Mouse (Mus musculus): ENCODE data around the gene Mindy1. TPM values are rescaled to one million over a fixed set of nuclear protein-coding genes. Genes with fewer than 3 reads are reported as not detected.

Gene Mindy1
- total and polyA plus RNA-seq, 3 experiments: 5.0 to 14.4 (median 5.4) TPM

- Histone ChIP-seq H3K9ac (ENCODE audit: insufficient read depth, low read depth) (no peak overlapping the region), H3K9me3 (replicated peaks; ENCODE audit: low read length) (no peaks in the 10 kb centered on the region), H3K27me3 (replicated peaks) (no peaks in the 10 kb centered on the region), H3K79me2 (replicated peaks; ENCODE audit: control insufficient read depth, extremely low read depth, insufficient read depth, poor library complexity, severe bottlenecking) (no peaks in the 10 kb centered on the region), H3K4me1 (ENCODE audit: control insufficient read depth in 1 of 2, insufficient read depth in 2 of 2) (peaks cover 0 to 4% of the 10 kb centered on the region in 2 experiments; a peak in 2 of 4 replicates), H3K4me2 (ENCODE audit: insufficient read depth, low read depth, poor library complexity, severe bottlenecking) (no peak overlapping the region), H3K36me3 (replicated peaks in 1 of 2; ENCODE audit: control insufficient read depth in 1 of 2, insufficient read depth in 1 of 2, low read length in 1 of 2) (peaks cover 7 to 23% of the 10 kb centered on the region in 2 experiments), H3K4me3 (replicated peaks in 1 of 3; ENCODE audit: low read depth in 2 of 3, low read length in 2 of 3, poor library complexity in 1 of 3) (no peak overlapping the region), H3K27ac (ENCODE audit: insufficient read depth, low read depth) (no peak overlapping the region)
- in situ Hi-C loops (cut with MboI; ENCODE audit: low pct_ligation_motif_present, low pct_unique_long_range_greater_than_20kb, low sequenced_read_pairs): no loop called here
- dilution Hi-C loops (cut with MboI; ENCODE audit: extremely low pct_ligation_motif_present, extremely low pct_unique_long_range_greater_than_20kb, low sequenced_read_pairs): no loop called here
- no peak for TF ChIP-seq NELFE (IDR thresholded peaks at IDR 0.05; ENCODE audit: low read depth, low read length)
- no peak for DNase-seq (ENCODE audit: extremely low read depth)
These were observed 30.8 kb upstream of the Mindy1 start for GRCm38 (mm10) chr3:95250361-95250760.

- dilution Hi-C loops (cut with MboI; ENCODE audit: extremely low pct_ligation_motif_present, extremely low pct_unique_long_range_greater_than_20kb, low sequenced_read_pairs): no loop called here
- Histone ChIP-seq H3K79me2 (replicated peaks; ENCODE audit: control insufficient read depth, extremely low read depth, insufficient read depth, poor library complexity, severe bottlenecking) (no peaks in the 10 kb centered on the region), H3K4me2 (ENCODE audit: insufficient read depth, low read depth, poor library complexity, severe bottlenecking) (no peak within 1 kb of the TSS), H3K4me3 (replicated peaks in 1 of 3; ENCODE audit: low read depth in 2 of 3, low read length in 2 of 3, poor library complexity in 1 of 3) (no peak within 1 kb of the TSS), H3K9me3 (replicated peaks; ENCODE audit: low read length) (no peaks in the 10 kb centered on the region), H3K27me3 (replicated peaks) (no peaks in the 10 kb centered on the region), H3K36me3 (replicated peaks in 1 of 2; ENCODE audit: control insufficient read depth in 1 of 2, insufficient read depth in 1 of 2, low read length in 1 of 2) (peaks cover 8 to 27% of the 10 kb centered on the region in 2 experiments), H3K27ac (ENCODE audit: insufficient read depth, low read depth) (no peak within 1 kb of the TSS), H3K9ac (ENCODE audit: insufficient read depth, low read depth) (no peak within 1 kb of the TSS), H3K4me1 (ENCODE audit: control insufficient read depth in 1 of 2, insufficient read depth in 2 of 2) (peaks cover 0 to 4% of the 10 kb centered on the region in 2 experiments; a peak in 2 of 4 replicates)
- no peak for TF ChIP-seq ZKSCAN1 (IDR thresholded peaks at IDR 0.05; ENCODE audit: borderline replicate concordance, low read depth, low read length)
- TF ChIP-seq MAX (IDR thresholded peaks at IDR 0.05; ENCODE audit: low read length): no peak
- TF ChIP-seq POLR2AphosphoS2 (IDR thresholded peaks at IDR 0.05; ENCODE audit: low read depth, low read length): no peak
- no peak for TF ChIP-seq PAX5 (IDR thresholded peaks at IDR 0.05; ENCODE audit: low read length)
- TF ChIP-seq E2F4 (IDR thresholded peaks at IDR 0.05; ENCODE audit: insufficient replicate concordance, low read depth, low read length): no peak
- TF ChIP-seq JUND (conservative IDR thresholded peaks at IDR 0.05; ENCODE audit: low read depth, low read length): no peak
- no peak for TF ChIP-seq SMC3 (IDR thresholded peaks at IDR 0.05; ENCODE audit: low read depth, low read length)
- no peak for TF ChIP-seq UBTF (IDR thresholded peaks at IDR 0.05; ENCODE audit: low read depth, low read length)
- TF ChIP-seq MAFK (IDR thresholded peaks at IDR 0.05; ENCODE audit: insufficient replicate concordance, low read length): no peak
- TF ChIP-seq RCOR1 (conservative IDR thresholded peaks at IDR 0.05; ENCODE audit: low read depth, low read length): no peak
- TF ChIP-seq NELFE (IDR thresholded peaks at IDR 0.05; ENCODE audit: low read depth, low read length): no peak
- in situ Hi-C loops (cut with MboI; ENCODE audit: low pct_ligation_motif_present, low pct_unique_long_range_greater_than_20kb, low sequenced_read_pairs): no loop called here
- DNase-seq (ENCODE audit: extremely low read depth): no peak
These were observed 30.2 kb upstream of the Mindy1 start, which contains the start of gene Bnipl for GRCm38 (mm10) chr3:95250783-95251424. TSS of gene Bnipl (minus strand) at chr3:95251193.

GRCm38 (mm10) chr3:95256931-95257330 is 24.2 kb upstream of the Mindy1 start:
- Histone ChIP-seq H3K4me3 (replicated peaks in 1 of 3; ENCODE audit: low read depth in 2 of 3, low read length in 2 of 3, poor library complexity in 1 of 3) (no peak overlapping the region), H3K36me3 (replicated peaks in 1 of 2; ENCODE audit: control insufficient read depth in 1 of 2, insufficient read depth in 1 of 2, low read length in 1 of 2) (peaks cover 18 to 62% of the 10 kb centered on the region in 2 experiments), H3K27ac (ENCODE audit: insufficient read depth, low read depth) (no peak overlapping the region), H3K9me3 (replicated peaks; ENCODE audit: low read length) (no peaks in the 10 kb centered on the region), H3K9ac (ENCODE audit: insufficient read depth, low read depth) (no peak overlapping the region), H3K79me2 (replicated peaks; ENCODE audit: control insufficient read depth, extremely low read depth, insufficient read depth, poor library complexity, severe bottlenecking) (no peaks in the 10 kb centered on the region), H3K4me1 (ENCODE audit: control insufficient read depth in 1 of 2, insufficient read depth in 2 of 2) (peaks cover 0 to 12% of the 10 kb centered on the region in 2 experiments; a peak in 1 of 4 replicates), H3K4me2 (ENCODE audit: insufficient read depth, low read depth, poor library complexity, severe bottlenecking) (no peak overlapping the region), H3K27me3 (replicated peaks) (no peaks in the 10 kb centered on the region)
- in situ Hi-C loops (cut with MboI; ENCODE audit: low pct_ligation_motif_present, low pct_unique_long_range_greater_than_20kb, low sequenced_read_pairs): loop anchor here (5.0 kb wide), 1 partner anchor 35 kb away; no protein-coding TSS in a partner anchor
- dilution Hi-C loops (cut with MboI; ENCODE audit: extremely low pct_ligation_motif_present, extremely low pct_unique_long_range_greater_than_20kb, low sequenced_read_pairs): no loop called here
- DNase-seq (ENCODE audit: extremely low read depth): no peak
- TF ChIP-seq ZKSCAN1 (IDR thresholded peaks at IDR 0.05; ENCODE audit: borderline replicate concordance, low read depth, low read length): no peak
- no peak for TF ChIP-seq MXI1 (IDR thresholded peaks at IDR 0.05; ENCODE audit: low read depth, low read length)
- TF ChIP-seq MAFK (IDR thresholded peaks at IDR 0.05; ENCODE audit: insufficient replicate concordance, low read length): no peak
- no peak for TF ChIP-seq CHD2 (IDR thresholded peaks at IDR 0.05; ENCODE audit: low read length)
- TF ChIP-seq USF2 (conservative IDR thresholded peaks at IDR 0.05; ENCODE audit: low read depth, low read length): no peak
- TF ChIP-seq TBP (conservative IDR thresholded peaks at IDR 0.05; ENCODE audit: low read depth, low read length): no peak
- no peak for TF ChIP-seq POLR2A (IDR thresholded peaks at IDR 0.05; ENCODE audit: low read depth, low read length)
- no peak for TF ChIP-seq E2F4 (IDR thresholded peaks at IDR 0.05; ENCODE audit: insufficient replicate concordance, low read depth, low read length)
- TF ChIP-seq ZNF384 (IDR thresholded peaks at IDR 0.05; ENCODE audit: low read depth, low read length): no peak
- TF ChIP-seq ZC3H11A (IDR thresholded peaks at IDR 0.05; ENCODE audit: low read depth, low read length): no peak
- TF ChIP-seq USF1 (IDR thresholded peaks at IDR 0.05; ENCODE audit: low read depth, low read length): no peak
- TF ChIP-seq EP300 (IDR thresholded peaks at IDR 0.05; ENCODE audit: low read length): no peak
- no peak for TF ChIP-seq MEF2A (IDR thresholded peaks at IDR 0.05; ENCODE audit: borderline replicate concordance, low read depth, low read length)
- no peak for TF ChIP-seq JUN (IDR thresholded peaks at IDR 0.05; ENCODE audit: insufficient read depth, low read depth, low read length)
- TF ChIP-seq UBTF (IDR thresholded peaks at IDR 0.05; ENCODE audit: low read depth, low read length): no peak
- no peak for TF ChIP-seq IRF4 (IDR thresholded peaks at IDR 0.05; ENCODE audit: low read depth, low read length)
- no peak for TF ChIP-seq MAZ (IDR thresholded peaks at IDR 0.05; ENCODE audit: low read depth, low read length)
